Comparison of ENCODE assay signal across 25 mouse cellular contexts in genomic region chr7:31123697-31124096, GRCm38 (mm10). TPM values are rescaled to one million over a fixed set of nuclear protein-coding genes. Genes with fewer than 3 reads are reported as not detected.
"Had no signal": no experiment of that assay in that cellular context is flagged by ENCODE, and none has a peak within 500 bp of the region (broad histone marks: within the 10 kb centered on the region; RNA-seq: fewer than 3 reads in every experiment).

No protein-coding gene starts in this region.

- H3K4me3 ChIP-seq: kidney, embryonic 15.5 days; limb, embryonic 10.5 days; limb, embryonic 13.5 days; liver, embryonic 12.5 days; liver, embryonic 15.5 days; lung, embryonic 15.5 days; megakaryocyte, embryonic 14.5 days; midbrain, embryonic 10.5 days; midbrain, embryonic 13.5 days; myocyte had no signal

- DNase-seq: kidney, postnatal 10 days; kidney, postnatal 36 days; layer of hippocampus, postnatal 36 days; liver; lung, adult 18-20 months; lung, postnatal 10 days; lung, postnatal 36 days; right cerebral cortex, postnatal 14 days; right cerebral cortex, postnatal 4 days; thymus, adult 2 months; thymus, postnatal 14 days; thymus, postnatal 4 days had no signal

- ATAC-seq: liver, embryonic 12.5 days; midbrain, embryonic 13.5 days; midbrain, embryonic 16.5 days had no signal

- H3K27ac ChIP-seq: kidney, embryonic 15.5 days; limb, embryonic 10.5 days; limb, embryonic 13.5 days; liver, embryonic 12.5 days; liver, embryonic 15.5 days; lung, embryonic 15.5 days; midbrain, embryonic 10.5 days; midbrain, embryonic 13.5 days; stomach, postnatal 0 days had no signal

RNA-seq across cellular contexts. Expression of gene Hpn, which starts 8.6 kb away (rescaled TPM):
- polyA plus RNA-seq: myocyte had no signal

RNA-seq across cellular contexts. Expression of gene Fxyd3, which starts 47.2 kb away (rescaled TPM):
- polyA plus RNA-seq: midbrain, embryonic 16.5 days; neural tube, embryonic 14.5 days had no signal
